Mouse (Mus musculus) frontal cortex, adult (tissue): ENCODE data around the gene Ephb2.

Experiments used
- ATAC-seq: cut with Nextera tagmentation; 2 replicates; pipeline ENCODE4 v1.9.2; 2017; ENCODE audit warnings: mild to moderate bottlenecking, moderate library complexity, mixed read lengths; ENCODE audit not compliant: low TSS enrichment

Gene Ephb2

DNA sequence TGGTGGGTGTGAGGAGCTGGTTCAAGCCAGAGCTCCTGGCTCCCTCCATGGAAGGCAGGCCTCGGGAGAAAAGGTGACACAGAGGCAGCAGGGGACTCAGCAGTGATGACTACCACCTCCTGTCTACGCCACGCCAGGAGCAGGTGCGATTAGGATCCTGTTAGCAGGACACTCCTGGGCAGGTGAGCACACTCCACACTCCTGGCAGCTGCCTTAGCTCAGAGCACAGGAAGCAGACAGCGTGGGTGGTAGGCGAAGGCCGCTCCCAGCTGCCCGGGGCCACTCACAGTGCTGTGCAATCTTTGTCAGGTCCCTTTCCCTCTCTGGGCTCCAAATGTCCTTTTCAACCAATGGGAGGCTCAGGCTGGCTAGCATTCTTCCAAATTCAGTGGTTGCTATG, 34.3 kb downstream of the Ephb2 start:
- no peak for ATAC-seq

- no peak for ATAC-seq
Measured at GRCm38 (mm10) chr4:136800366-136800765, 35.4 kb downstream of the Ephb2 start.

DNA sequence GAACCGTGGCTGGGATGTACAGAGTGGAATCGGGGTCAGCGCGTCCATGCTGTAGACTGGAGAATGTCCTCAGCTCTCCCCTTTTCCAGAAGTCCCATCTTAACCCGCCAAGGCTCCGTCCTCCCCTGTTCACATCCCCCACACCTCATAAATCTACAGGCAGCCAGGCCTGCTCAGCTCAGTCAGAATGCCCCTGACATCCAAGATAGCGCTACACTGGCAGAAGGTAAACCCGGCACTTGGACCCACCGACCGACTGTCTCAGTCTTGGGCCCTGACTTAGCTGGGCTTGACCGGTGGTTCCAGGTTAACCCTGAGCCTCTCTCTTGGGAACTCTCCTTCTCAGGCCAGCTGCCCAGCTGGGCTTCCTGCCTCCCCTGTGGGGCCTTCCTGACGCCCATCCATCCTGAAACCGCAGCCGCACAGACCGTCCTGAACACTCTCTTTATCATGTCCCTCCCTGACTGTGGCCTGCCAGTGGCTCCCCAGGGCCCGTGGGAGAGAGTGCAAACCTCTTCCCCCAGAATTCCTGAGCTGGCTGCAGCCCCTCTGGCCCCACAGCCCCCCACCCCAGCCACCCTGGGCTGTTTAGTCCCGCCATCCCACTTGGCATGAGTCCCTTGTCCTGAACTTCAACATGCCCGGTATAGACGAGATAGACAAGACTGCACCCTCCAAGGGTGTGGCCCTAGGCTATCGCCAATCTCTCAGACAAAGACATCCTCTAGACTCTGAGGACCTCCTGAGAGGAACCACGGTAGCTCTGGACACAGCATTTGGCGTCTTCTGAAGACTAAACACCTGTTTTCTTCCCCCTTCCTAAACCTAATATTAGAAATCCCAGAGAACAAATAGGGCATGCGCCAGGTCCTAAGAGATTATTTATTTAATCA, 37.9 kb downstream of the Ephb2 start:
- no peak for ATAC-seq

DNA sequence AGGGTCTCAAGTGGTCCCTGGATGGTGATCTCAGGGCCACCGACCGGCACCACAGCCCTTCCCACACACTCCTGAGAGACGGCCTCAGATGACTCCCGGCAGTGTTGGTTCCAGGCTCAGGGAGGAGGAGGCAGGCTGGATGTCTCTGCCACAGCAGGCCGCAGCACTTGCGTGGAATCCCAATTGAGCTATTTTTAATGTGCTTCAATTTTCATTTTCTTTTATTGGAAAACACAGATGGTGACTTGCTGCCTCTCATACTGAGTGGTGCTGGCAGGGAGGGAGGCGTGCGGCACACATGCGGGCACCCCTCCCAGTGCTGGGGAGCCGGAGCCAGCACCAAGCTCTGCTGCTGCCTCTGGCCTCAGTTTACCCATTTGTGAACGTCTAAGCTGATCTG, 42.5 kb downstream of the Ephb2 start:
- peak; percentile 89 for ATAC-seq

- no peak for ATAC-seq
Measured at GRCm38 (mm10) chr4:136789821-136790220, 46.0 kb downstream of the Ephb2 start.

DNA sequence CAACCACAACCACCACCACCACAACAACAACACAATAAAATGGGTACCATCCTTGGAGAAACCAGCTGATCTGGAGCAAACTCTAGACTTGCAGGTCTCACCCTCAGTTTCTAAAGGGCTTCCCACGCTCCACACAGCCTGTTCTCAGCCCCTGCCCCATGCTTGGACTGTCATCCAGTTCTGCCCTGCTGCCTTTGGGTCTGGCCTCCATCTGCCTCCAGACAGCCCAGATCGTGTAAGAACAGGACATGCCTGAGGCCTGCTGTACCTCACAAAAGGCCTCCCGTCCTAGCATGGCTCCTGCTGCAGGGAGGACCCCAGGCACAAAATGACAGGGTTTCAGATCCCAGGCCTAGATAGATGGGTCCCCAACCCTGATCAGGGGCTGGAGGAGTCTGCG, 48.4 kb downstream of the Ephb2 start:
- peak; percentile 25; the same call in 1 of the 2 replicates for ATAC-seq

- peak; percentile 64 for ATAC-seq
Measured at GRCm38 (mm10) chr4:136786453-136787276, 49.1 kb downstream of the Ephb2 start.

DNA sequence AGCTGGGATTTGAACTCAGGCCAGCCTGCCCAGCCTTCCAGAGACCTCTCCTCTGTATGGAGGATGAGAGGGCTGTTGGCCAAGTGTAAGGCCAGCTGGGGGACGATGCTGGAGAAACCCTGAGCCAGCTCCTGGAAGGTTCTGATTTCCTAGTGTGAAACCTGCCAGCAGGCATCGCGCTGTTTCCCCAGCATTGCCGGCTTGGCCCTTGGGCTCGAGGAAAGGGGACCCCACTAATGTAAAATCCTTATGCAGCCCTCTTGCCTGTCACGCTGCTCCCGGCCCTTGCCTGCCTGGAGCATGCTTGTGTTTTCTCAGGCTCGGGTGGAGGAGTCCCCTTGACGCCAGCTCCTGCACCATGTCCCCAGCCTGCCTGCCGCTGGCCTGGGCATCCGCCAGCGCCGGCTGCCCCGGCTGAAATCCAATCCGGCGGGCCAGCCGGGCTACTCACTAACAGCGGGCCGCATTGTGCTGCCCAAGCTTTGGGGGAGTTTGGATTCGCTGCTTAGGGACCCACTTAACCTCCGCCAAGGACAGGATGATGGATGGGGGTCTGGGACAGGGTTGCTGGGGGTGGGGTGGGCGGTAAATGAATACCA, 52.1 kb downstream of the Ephb2 start:
- no peak for ATAC-seq

GRCm38 (mm10) chr4:136782579-136782925, 53.2 kb downstream of the Ephb2 start:
- ATAC-seq: no peak

GRCm38 (mm10) chr4:136781868-136782578, 53.8 kb downstream of the Ephb2 start:
- ATAC-seq: peak; percentile 60

DNA sequence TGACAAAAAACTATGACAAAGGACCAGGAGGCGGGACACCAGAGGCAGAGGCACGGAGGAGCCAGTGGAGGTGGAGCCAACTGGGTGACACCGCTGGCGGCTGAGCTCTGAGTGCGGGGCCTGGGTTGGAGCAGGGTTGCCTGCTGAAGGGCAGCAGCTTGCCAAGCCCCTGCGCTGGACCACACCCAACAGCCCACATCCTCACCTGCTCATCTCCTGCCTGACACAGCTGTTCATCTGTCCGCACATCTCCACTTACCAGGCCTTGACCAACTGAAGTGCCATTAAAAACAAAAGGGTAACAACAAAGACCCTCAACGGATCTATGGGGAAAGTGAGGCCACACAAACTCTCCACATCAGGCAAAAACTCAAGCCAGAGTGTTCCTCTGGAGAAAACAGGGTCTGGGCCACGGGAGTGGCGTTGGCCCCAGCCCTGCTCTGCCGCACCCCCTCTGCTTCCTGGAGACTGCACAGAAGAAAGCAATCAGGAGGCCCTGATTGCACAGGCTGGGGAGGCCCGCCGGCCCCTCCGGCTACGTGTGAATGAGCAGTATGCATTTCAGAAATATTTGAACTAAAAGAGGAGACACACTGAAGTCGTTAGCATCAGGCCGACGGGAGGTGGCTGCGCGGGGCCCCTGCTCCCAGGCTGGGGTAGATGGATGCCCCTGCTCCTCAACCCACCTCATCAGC, 55.4 kb downstream of the Ephb2 start:
- ATAC-seq: no peak

DNA sequence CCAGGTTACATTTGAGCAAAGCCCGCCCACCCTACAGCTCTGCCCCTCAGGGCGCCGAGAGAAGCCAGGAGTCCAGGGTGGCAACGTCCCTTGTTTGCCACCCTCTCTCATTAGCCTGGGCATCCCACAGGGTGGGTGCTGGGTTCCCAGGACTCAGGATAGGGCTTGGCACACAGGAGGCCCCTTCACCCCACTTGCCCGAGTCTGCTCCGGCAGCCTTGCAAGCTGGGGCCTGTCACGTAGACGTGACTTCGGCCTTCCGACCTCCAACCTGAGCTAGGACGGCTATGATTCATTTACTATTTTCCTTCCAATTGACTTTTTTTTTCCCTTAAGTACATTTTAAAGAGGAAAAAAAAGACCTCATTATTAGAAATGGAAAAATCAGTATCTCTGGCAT, 56.6 kb downstream of the Ephb2 start:
- no peak for ATAC-seq

DNA sequence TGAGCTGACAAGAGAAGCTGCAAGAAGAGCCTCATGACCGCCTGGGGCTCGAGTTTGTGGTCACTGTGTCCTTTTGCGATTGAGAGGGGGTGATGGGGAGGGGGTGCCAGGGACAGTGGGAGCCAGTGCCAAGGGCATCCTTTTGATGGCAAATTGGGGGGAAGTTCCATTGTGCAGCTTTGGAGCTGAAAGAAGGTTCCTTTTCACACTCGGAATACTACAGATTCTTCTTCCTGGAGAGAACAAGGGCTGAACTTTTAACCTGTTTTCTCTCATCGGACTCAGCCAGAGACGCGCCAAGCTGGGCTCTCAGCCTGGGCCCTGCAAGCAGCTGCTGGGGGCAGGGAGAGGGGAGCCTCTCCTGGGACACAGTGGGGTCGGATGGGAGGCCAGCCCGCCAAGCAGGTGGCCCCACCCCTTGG, 59.3 kb downstream of the Ephb2 start:
- ATAC-seq: no peak

DNA sequence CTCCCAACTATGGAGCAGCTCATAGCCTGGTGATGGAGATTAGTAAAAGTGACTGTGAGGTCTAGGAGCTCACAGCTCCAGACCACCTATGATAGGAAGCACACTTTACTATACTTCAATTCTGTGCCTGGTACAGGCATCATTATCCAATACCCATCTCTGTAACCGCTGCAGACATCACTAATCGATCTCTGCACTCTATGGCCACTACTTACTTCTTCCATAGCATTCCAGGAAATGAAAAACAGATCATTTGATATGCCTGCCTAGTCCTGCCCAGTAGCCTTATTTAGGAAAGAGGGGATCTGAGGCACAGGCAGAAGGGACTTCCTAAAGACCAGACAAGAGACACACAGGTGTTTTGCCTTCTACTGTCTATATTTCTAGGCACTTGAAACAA, 59.9 kb downstream of the Ephb2 start:
- no peak for ATAC-seq

GRCm38 (mm10) chr4:136774201-136774600, 61.6 kb downstream of the Ephb2 start:
- ATAC-seq: no peak

GRCm38 (mm10) chr4:136772952-136773584, 62.7 kb downstream of the Ephb2 start:
- ATAC-seq: no peak

DNA sequence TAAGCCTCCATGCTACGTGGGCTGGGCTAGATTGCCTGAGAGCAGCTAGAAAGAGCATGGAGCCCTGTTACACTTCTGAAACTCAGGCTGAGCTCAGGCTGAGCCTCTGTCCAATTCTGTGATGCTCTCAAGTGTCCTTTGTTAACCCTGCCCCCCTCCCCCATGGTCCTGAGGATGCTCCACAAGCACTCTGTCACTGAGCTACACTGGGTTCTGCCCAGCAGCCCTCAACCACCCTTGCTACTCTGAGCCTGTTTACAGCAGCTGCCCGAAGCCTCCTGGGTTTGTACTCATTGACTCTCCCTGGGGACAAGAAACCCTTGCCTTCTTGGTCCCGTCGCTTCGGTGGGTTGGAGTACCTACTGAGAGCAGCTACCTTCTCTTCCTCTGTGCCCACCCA, 63.5 kb downstream of the Ephb2 start:
- no peak for ATAC-seq

DNA sequence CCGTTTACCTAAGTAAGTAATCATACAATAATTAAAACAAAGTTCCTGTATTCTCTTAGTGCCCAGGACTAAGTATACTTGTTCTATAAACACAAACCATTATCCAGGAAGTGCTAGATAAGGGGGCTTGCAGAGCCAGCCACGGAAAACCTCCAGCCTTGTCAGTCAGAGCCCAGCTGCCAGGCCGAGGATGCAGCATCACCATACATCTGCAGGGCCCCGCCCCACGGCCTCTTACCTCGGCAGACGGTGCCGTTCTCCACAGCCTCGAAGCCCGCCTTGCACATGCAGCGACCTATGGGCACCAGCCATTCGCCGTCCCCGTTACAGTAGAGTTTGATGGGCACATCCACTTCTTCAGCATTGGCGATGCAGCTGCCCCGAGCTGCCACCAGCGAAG, 65.1 kb downstream of the Ephb2 start:
- no peak for ATAC-seq

- ATAC-seq: no peak
Measured at GRCm38 (mm10) chr4:136768499-136768898, 67.3 kb downstream of the Ephb2 start.

- no peak for ATAC-seq
Measured at GRCm38 (mm10) chr4:136765080-136765479, 70.7 kb downstream of the Ephb2 start.

GRCm38 (mm10) chr4:136763349-136763748, 72.4 kb downstream of the Ephb2 start:
- ATAC-seq: no peak
